In genomic region chr10:85211673-85212072, GRCm38 (mm10) we compare ENCODE assay signal across 21 mouse cellular contexts.
"Had no signal": no experiment of that assay in that cellular context is flagged by ENCODE, and none has a peak within 500 bp of the region (broad histone marks: within the 10 kb centered on the region; RNA-seq: fewer than 3 reads in every experiment).

No protein-coding gene starts in this region.

- H3K4me1 ChIP-seq: limb, embryonic 13.5 days; liver, embryonic 12.5 days; liver, embryonic 15.5 days; lung, embryonic 15.5 days; midbrain, embryonic 12.5 days; midbrain, embryonic 15.5 days; neural tube, embryonic 12.5 days; neural tube, embryonic 15.5 days had no signal

- H3K27me3 ChIP-seq: limb, embryonic 13.5 days; liver, embryonic 12.5 days; liver, embryonic 15.5 days; lung, embryonic 15.5 days; midbrain, embryonic 12.5 days; midbrain, embryonic 15.5 days; neural tube, embryonic 12.5 days; neural tube, embryonic 15.5 days had no signal

- H3K36me3 ChIP-seq: limb, embryonic 10.5 days; limb, embryonic 13.5 days; liver, embryonic 12.5 days; liver, embryonic 15.5 days; lung, embryonic 15.5 days; midbrain, embryonic 12.5 days; midbrain, embryonic 15.5 days; neural tube, embryonic 12.5 days; neural tube, embryonic 15.5 days had no signal

- ATAC-seq: liver, embryonic 12.5 days; midbrain, embryonic 15.5 days had no signal

- H3K9me3 ChIP-seq: limb, embryonic 10.5 days; liver, embryonic 15.5 days; midbrain, embryonic 15.5 days; neural tube, embryonic 12.5 days; neural tube, embryonic 15.5 days had no signal

- DNase-seq: kidney, postnatal 14 days; layer of hippocampus, adult 9-11 months; liver; lung, adult 18-20 months; lung, postnatal 10 days; lung, postnatal 36 days; right cerebral cortex, adult 18-20 months; right cerebral cortex, postnatal 14 days; right cerebral cortex, postnatal 4 days; thymus, postnatal 25 days had no signal

- H3K27ac ChIP-seq: layer of hippocampus, adult 2 months; limb, embryonic 10.5 days; limb, embryonic 13.5 days; liver, embryonic 12.5 days; liver, embryonic 15.5 days; lung, embryonic 15.5 days; midbrain, embryonic 12.5 days; midbrain, embryonic 15.5 days; neural tube, embryonic 12.5 days; neural tube, embryonic 15.5 days; stomach, postnatal 0 days had no signal

- H3K4me3 ChIP-seq: layer of hippocampus, adult 2 months; limb, embryonic 10.5 days; limb, embryonic 13.5 days; liver, embryonic 12.5 days; liver, embryonic 15.5 days; lung, embryonic 15.5 days; midbrain, embryonic 12.5 days; midbrain, embryonic 15.5 days; neural tube, embryonic 12.5 days; neural tube, embryonic 15.5 days had no signal
